Mouse (Mus musculus) heart, adult 11 months (tissue): ENCODE data around the gene Arhgef19.

ENCODE experiments used
- DNase-seq: peaks from one replicate; pipeline ENCODE4 v3.0.0; 2022

The Arhgef19 gene

DNA sequence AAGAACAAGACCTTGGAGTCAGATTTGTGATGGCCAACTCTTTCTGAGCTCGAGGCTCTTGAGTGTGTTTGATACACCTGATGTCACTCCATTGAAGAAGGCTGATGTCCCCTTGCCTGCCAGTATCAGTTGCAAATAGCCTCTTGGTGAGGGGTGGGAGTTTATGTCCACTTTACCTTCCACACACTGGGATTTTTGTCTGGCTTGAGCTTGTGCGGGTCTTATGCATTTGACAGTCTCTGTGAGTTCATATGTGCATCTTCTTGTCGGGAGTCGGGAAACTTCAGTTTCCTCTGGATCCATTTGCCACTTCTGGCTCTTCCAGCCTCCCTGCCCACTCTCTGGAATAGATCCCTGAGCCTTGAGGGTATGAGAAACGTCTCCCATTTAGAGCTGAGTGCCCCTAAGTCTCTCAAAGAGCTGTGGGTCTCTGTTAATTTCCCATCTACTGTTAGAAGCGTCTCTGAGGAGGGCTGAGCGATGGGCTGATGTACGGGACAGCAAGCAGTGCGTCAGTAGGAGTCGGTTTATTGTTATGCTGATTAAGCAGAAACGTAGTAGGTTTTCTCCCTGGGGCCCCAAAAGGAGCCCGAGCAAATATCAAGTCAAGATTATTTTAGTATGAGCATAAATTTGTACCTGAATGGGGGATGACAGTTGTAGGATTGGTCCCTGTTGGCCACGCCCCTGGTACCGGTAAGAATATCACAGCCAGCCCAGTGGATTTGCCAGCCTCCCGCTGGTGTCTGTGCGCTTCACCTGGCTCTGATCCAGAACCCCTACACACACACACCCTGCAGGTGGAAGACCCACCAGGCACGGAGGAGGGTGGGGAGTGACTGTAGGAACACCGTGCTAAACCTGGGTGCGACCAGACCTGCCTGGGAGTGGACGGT, 559 bp upstream of the Arhgef19 start:
- peak; percentile 78 for DNase-seq

DNA sequence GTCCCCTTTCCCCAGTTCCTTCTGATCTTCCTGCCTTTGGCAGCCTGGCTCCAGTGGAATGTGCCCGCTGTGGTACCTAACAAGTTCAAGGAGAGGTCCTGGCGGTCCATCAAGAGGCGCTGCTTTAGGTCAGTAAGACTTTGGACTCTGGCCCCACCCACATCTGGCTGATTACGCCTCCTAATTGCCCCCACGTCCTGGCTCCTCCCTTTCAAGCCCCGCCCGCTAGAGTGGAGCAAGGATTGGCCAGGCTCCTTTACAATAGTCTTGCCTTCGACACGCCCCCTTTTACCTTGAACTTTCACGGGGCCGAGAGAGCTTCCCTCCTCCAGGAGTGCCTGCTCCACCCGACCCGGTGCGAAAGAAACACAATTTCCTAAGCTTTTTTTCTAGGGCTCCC, 1.3 kb downstream of the Arhgef19 start:
- peak; percentile 94 for DNase-seq

DNA sequence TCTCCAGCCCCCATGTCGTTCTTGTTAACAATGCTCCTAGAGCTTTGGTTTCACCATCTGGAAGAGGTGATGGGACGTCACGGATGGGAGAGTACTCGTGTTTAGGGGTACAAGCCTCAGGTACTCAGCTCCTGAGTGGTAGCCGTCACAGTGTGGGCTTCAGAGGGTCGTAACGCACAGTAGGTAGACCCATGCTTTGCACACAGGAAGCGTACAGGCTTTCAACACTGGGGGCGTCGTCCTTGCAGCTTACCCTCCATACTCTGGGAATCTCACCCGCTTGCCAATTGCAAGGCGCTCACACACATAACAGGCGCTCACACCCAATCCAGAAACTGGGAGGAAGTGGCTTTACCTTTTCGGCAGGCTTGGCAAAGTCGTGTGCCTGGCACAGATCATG, 2.6 kb downstream of the Arhgef19 start:
- DNase-seq: peak; percentile 81

DNA sequence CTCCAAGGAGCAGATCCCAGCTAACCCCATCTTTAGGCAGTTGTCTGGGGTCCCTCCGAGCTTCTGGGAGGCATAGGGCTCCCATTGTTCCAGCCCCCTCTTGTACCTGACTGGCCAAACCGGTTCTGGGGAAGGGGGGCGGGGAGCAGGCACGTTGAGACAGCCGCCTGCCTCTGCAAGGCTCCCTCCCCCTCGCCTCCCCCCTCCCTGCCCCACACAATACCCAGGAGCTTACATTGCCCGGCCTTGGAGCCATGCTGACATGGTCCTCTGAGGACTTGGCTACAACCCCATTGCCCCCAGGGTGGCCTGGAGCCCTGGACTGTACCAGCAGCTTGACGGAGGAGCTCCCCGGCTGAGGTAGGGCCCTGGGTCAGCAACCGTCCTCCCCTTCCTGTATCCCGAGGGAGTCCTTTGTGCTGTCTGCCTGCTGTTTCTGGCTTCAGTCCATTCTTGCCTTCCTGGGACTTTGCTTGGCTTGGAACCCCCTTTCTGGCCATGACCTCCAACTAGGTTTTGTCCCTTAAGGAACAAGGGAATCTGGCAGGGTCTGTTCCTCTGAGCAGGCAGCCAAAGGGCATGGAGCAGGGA, 3.4 kb downstream of the Arhgef19 start:
- peak; percentile 96 for DNase-seq

DNA sequence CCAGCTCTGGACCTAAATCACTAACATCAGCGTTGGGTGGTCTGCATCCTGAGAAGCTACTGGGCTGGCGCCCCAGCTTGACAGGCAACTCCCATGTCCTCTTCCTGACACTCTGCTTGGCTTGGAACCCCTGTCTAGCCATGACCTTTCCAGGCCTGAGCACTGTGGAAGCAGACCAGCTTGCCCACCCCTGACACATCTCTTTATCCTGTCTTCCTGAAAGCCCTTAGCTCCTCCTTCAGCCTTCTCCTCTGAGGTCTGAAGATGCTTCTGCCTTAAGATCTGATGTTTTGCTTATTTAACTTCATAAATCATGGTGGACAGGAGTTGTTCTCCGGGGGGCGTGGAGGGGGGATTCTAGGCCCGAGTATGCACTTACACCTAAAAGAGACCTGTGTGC, 4.3 kb downstream of the Arhgef19 start:
- DNase-seq: peak; percentile 87

DNA sequence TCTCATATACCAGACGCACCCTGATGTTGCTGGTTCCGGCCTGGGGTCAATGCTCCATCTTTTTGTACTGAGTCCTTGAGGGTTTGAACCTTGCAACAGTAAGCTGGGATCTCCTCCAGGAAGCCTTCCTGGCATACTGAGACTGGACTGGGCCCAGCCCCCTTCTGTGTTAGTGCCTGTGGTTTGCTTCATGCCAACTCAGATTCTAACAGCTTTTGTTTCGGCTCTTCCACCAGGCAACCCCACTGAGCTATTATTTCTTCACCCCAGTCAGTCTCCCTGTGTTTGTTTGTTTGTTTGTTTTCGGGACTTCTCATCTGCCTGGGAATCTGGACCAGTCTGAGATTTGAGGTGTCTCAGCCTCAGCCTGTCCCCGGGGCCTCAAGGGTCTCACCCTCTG, 5.1 kb downstream of the Arhgef19 start:
- DNase-seq: no peak

DNA sequence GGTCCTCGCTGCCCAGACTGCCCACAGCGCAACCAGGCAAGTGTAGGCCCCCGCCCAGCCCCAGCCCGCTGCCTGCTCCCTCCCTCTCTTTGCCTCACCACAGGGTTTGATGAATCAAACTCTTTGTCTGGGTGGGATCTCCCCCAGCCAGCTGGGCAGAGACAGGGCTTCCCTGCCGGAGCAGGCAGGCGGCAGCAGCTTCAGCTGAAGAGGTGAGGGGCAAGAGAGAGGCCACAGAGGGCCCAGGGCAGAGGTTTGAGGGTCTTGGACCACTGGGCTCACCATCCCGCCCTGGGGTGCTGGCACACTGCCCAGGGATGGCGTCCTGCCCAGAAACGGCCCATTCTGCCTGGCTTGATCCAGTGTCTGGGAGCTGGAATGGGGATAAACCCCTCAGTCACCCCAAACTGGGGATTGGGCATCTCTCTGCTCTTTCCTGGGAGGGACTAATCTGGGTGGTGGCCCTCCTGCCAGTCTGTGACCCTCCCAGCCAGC, 5.7 kb downstream of the Arhgef19 start:
- peak; percentile 96 for DNase-seq

DNA sequence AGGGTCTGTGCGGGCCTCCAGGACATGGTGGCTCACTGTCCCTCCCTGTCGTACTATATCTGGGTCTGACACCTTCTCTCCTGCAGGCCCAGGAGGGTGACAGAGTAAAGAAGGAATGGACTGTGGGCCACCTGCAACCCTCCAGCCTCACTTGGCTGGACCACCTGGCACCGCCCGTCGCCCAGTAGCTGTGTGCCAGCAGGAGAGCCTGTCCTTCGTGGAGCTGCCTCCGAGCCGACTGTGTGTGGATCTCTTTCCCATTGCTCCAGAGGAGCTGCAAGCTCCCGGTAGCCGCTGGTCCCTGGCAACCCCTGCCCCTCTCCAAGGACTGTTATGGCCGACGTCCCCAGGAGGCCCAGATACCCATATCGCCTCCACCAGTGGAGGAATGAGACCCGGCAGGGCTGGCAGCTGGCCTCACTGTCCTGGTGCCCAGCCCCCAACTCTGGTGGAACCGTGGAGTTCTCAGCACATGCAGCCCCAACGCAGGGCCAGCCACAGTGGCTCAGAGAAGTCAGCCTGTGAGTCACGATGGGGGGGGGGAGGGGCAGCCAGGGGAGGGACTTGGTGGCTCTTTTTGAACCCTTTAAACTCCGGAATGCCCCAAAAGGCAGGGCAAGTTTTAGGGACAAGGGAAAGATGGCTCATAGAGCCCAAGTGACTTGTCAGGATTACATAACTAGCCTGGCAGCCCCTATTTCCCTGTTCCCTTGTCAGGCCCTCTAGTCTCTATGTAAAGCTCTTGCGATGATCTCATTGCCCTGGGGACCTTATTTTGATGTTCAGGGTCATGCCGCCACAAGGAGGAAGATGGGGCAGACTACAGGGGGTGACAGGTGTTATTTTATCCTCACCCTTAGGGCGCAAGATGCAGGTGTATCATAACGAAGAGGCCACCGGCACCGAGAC, 7.0 kb downstream of the Arhgef19 start:
- peak; percentile 95 for DNase-seq

DNA sequence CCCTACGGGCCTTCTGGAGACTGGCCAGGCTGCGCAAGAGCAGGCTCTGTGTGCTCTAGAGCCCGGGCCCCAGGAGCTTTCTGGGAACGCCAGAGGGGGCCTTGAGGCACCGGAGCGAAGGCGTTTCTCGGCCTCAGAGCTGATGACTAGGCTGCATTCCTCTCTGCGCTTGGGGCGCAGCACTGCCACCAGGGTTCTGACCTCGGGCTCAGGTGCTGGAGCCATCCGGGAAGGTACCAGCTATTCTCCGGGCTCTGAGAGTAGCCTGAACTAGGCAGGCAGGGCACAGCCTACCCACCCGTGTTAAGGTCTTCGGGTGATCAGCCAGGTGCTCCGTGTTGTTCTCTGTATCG, 7.7 kb downstream of the Arhgef19 start:
- DNase-seq: no peak

DNA sequence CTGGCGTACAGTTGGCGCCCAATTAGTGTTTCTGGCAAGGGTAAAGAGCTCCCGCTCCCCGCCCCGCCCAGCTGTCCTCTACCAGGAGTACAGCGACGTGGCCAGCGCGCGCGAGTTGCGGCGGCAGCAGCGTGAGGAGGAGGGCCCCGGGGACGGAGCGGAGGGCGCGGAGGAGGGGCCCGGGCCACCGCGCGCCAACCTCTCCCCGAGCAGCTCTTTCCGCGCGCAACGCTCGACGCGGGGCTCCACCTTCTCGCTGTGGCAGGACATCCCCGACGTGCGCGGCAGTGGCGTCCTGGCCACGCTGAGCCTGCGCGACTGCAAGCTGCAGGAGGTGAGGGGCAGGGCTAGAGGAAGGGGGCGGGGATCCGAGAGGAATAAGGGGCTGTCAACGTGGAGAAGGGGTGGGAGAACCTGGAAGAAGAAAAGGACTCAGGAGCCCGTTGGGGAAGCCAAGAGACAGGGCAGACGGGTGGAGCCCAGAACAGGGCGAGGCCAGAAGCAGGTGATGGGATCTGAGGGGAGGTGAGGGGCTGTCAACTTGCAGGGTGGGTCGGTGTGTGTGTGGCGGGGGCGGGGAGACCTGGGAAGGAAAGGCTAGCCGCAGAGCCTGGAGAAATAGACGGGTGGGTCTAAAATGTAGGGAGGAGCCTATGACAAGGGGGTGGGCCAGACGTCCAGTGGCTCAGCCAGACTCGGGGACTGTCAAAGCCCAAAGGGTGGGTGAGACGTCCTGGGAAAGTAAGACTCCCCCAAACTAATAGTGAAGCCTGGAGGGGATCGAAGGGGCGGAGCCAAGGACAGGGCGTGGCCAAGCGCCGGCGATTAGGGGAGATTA, 8.7 kb downstream of the Arhgef19 start:
- DNase-seq: peak; percentile 97

DNA sequence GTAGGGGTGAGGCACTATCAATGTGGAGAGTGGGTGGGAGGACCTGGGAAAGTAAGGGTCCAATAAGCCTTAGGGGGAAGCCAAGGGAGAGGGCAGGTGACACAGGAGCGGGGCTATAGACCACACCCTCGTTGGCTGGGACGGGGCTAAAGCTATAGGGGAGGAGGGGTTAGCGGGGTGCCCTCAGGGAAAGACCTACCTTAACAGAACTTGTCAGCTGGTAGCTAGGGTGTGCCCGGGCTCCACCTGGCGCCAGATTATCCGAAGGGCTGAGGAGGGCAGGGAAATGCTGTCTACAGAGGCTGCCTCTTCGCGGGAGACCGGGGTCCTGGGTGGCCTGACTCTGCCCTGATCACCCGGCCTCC, 9.3 kb downstream of the Arhgef19 start:
- peak; percentile 91 for DNase-seq

DNA sequence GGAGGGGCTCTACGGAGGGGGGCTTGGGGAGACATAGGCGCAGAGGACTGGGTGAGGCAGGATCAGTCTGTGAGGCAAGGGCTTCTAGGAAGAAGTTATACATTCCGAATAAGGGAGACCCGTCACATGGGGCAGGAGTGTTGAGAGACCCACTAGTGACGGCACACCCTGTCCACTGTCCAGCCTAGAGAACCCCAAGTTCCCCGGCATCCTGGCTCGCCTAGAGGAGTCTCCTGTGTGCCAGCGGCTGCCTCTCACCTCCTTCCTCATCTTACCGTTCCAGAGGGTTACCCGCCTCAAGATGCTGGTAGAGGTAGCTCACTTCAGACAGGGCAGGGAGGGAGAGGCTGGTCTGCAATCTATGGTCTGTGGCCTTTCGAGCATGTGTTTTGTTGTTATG, 10.1 kb downstream of the Arhgef19 start:
- DNase-seq: peak; percentile 88

DNA sequence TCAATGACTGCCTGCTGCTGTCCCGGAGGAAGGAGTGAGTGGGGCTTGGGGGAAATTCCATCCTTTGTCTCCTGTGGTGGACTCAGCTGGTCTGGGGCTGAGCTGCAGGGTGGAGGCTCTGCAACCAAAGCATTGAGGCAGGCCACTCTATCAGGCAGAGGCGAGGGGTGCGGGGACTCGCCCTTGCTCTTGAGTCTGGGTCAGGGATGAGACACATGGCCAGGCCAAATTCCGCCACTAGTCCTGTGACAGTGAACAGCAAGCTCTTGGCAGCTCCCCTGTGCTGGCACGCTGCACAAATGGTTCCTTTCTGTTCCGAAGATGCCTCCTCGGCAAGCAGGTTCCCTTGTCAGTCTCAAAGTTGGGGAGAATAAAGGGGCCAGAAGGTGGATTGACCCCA, 11.8 kb downstream of the Arhgef19 start:
- DNase-seq: peak; percentile 97

DNA sequence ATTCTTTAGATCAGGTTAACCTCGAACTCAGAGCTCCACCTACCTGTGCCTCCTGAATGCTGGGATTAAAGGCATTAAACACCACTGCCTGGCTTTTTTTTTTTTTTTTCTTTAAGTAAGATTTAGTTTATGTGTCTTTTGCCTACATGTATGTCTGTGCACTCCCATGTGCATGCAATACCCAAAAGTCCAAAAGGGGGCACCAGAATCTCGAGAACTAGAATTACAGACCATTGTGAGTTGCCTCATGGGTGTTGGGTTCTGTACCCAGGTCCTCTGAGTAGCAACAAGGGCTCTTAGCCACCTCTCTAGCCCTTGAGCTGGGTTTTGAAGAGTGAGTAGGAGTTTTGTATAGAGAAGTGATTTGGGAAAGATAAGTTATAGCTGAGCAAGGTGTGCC, 13.3 kb downstream of the Arhgef19 start:
- DNase-seq: no peak

DNA sequence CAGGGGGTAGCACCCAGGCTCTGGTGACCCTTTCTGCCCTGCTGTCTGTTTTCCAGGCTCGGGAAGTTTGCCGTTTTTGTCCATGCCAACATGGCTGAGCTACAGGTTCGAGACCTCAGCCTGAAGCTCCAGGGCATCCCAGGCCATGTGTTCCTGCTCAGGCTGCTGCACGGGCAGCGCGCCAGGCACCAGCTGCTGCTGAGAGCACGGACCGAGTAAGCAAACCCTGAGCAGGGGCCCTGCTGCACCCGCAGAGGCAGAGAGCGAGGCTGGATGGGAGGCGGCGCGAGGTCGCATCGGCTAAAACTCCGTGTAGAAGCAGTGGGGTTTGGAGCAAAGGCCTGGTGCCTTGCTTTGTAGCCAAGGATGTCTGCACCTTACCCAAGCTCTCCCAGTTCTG, 14.9 kb downstream of the Arhgef19 start:
- DNase-seq: peak; percentile 98

DNA sequence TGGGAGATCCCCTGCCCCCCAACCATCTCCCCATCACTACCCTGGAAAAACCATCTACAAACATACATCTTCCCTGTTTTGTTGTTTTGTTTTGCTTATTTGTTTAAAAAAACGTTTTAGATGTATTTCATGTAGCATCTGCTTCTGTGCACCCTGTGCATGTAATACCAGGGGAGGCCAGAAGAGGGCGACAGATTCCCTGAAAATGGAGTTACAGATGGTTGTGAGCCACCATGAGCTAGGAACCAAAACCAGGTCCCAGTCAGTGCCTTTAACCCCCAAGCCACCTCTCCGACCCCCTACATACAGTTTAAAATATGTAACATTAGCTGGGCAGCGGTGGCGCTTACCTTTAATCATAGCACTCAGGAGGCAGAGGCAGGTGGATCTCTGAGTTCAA, 18.1 kb downstream of the Arhgef19 start:
- no peak for DNase-seq

DNA sequence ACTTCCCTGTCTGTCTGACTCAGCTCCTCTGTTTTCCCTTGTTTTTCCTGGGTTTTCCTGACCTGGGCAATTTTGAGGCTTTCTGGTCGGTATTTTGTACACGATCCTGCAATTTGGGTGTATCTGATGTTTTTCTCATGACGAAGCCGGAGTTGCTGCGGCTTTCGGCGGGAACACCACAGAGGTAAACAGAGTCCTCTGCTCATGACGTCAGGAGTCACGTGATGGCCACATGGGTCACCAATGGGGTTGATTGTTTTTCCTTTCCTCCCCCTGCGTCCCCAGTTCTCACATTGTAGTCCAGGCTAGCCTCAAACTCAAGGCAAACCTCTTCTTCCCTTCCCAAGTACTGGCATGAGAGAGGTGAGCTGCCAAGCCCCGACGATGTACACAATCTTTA, 20.1 kb downstream of the Arhgef19 start:
- no peak for DNase-seq

DNA sequence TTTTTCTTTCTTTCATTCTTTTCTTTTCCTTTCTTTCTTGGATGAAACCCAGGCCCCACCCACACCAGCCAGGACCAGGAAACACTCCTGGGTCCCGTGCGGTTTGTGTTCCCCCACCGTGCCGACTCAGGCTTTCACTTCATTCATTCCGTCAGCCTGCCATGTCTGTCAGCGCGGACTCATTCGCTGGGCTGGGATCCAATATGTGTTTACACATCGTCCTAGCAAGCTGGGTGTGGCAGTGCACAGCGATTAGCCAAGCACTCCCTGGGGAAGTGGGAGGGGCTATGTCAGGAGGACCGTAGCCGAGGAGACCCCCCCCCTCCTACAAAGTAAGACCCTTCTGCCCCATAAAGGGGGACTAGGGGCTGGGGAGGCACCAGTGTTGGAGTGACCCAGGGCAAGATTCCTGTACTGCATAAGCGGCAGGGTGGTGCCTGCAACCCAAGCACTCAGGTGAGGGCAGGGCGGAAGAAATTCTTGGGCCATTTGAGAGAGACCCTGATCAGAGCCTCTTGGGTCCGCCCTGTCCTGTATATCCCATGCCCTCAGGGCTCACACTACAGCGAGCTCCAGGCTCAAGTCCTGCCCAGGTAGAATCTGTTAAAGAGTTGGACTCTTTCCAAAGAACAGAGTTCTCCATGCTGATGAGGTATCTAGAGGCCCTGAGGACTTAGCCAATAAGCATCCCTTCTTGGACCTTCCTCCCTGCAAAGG, 20.9 kb downstream of the Arhgef19 start:
- peak; percentile 96 for DNase-seq

DNA sequence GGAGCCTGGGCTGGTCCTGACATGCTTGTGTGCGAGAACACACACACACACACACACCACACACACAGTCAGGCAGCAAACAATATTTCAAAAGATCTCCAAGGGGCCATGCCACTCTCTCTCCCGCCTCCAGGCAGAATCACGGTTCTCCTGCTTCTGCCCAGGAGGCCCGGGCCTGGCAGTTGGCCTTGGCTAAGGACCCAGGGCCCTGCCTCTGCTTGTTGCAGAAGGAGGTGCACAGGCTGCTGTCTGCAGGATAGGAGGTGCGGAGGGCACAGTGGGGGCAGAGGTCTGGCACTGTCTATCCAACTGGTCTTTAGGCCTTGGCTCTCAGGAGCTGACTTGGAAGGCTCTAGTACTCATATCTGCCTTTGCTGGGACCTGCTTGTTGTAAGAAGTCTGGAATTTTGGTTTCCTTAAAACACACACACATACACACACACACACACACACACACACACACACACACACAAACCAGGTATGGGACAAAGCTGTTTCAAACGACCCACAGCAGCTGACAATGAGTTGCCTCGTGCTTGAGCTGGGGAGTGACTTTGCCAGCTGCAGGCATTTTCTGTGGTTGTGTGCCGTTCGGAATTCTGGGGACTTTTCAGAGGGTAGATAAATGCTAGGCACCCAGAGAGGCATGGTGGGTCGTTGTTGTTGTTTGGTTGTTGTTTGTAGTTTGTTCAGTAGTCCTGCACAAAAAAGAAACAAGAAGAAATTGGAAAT, 23.8 kb downstream of the Arhgef19 start:
- DNase-seq: no peak

DNA sequence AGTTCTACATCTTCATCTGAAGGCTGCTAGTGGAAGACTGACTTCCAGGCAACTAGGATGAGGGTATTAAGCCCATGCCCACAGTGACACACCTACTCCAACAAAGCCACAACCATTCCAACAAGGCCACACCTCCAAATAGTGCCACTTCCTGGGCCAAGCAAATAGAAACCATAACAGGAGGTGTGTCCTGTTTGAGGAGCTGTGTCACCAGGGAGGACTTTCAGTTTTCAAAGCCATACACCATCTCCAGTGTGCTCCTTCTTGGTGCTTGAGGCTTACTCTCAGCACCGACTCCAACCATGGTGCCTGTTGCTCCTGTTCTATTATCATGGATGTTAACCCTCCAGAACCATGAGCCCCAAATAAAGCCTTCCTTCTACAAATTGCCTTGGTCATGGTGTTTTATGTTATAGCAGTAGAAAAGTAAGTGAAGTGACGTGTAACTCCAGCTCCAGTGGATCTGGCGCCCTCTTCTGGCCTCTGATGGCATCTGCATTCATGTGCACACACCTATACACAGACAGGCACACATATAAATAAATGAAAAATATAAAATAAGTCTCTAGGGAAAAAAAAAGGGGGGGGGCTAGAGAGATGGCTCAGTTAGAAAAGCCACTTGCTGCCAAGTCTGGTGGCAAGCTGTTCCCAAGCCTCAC, 26.8 kb downstream of the Arhgef19 start:
- DNase-seq: no peak

DNA sequence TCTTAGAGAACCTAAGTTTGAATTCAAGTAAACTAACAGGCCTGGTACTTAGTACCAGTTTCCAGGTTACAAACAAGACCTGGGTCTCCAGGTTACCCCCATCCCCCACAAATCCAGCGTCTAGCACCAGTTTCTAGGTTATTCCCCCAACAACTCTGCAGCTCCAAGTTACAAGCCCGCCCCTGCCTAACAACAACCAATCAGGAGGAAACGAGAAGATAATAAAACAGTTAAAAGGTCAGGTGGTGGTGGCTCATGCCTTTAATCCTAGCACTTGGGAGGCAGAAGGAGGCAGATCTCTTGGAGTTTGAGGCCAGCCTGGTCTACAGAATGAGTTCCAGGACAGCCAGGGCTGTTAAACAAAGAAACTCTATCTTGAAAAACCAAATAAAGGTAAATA, 28.0 kb downstream of the Arhgef19 start:
- DNase-seq: no peak
